Mouse (Mus musculus) limb, embryonic 15.5 days (tissue): ENCODE results near the gene Pcp2. TPM values are rescaled to one million over a fixed set of nuclear protein-coding genes. Genes with fewer than 3 reads are reported as not detected.

ENCODE experiments used
- ATAC-seq: fragments of 200-750 bp; cut with Nextera tagmentation; 2 replicates; pipeline ENCODE4 v1.8.0; 2017; ENCODE audit warnings: low read depth, moderate TSS enrichment; ENCODE audit not compliant: insufficient number of reproducible peaks, low FRiP score, low TSS enrichment
- H3K27ac ChIP-seq: fragments of 300-500 bp; sonication (generic); 2 replicates; pipeline ENCODE4 v1.5.1; 2015; ENCODE audit warnings: moderate library complexity, mild to moderate bottlenecking, inconsistent platforms
- H3K27me3 ChIP-seq: fragments of 300-500 bp; sonication (generic); 2 replicates; pipeline ENCODE4 v1.6.1; 2015; ENCODE audit warnings: inconsistent platforms
- H3K36me3 ChIP-seq: fragments of 300-500 bp; sonication (generic); 2 replicates; pipeline ENCODE4 v1.6.1; 2015; ENCODE audit warnings: inconsistent platforms
- H3K4me1 ChIP-seq: fragments of 300-500 bp; sonication (generic); 2 replicates; pipeline ENCODE4 v1.6.1; 2015; ENCODE audit warnings: inconsistent platforms
- H3K4me2 ChIP-seq: fragments of 300-500 bp; sonication (generic); 2 replicates; pipeline ENCODE4 v1.6.1; 2015; ENCODE audit warnings: mild to moderate bottlenecking, inconsistent platforms
- H3K4me3 ChIP-seq: fragments of 300-500 bp; sonication (generic); 2 replicates; pipeline ENCODE4 v1.5.1; 2015; ENCODE audit warnings: mild to moderate bottlenecking, inconsistent platforms
- H3K9ac ChIP-seq: fragments of 300-500 bp; sonication (generic); 2 replicates; pipeline ENCODE4 v1.6.1; 2015; ENCODE audit warnings: inconsistent platforms
- H3K9me3 ChIP-seq: fragments of 300-500 bp; sonication (generic); 2 replicates; pipeline ENCODE4 v1.6.1; 2016; ENCODE audit warnings: inconsistent platforms
- WGBS: fragments of 180-500 bp; shearing (Covaris S2); methylation state at CpG from one replicate; pipeline ENCODE4 v1.1.7; 2015; 5-methylcytosine and 5-hydroxymethylcytosine counted together
- polyA plus RNA-seq: library from polyadenylated mRNA; unstranded; fragments of >200 nt; fragmentation: Nextera tagmentation; extraction: Ambion mirVana; gene quantifications from 2 replicates; pipeline ENCODE4 v1.2.1, GENCODE M21; 2015

Pcp2 gene
- polyA plus RNA-seq, 1 experiment from 2014 or later = 0.12 TPM

- no peak for ATAC-seq
- H3K4me2 ChIP-seq = no peak overlapping the region
- peaks cover 80% of the 10 kb centered on the region for H3K36me3 ChIP-seq
- H3K4me1 ChIP-seq = peaks cover 5% of the 10 kb centered on the region; the same call in 1 of the 2 replicates
- H3K4me3 ChIP-seq = no peak overlapping the region
- H3K27ac ChIP-seq = peak overlapping the region; percentile 27; the same call in 1 of the 2 replicates
- no peaks in the 10 kb centered on the region for H3K9me3 ChIP-seq
- H3K9ac ChIP-seq = no peak overlapping the region
- 72% methylated on average over 12 of the region's 12 CpGs for WGBS
- H3K27me3 ChIP-seq = no peaks in the 10 kb centered on the region
Observed at GRCm38 (mm10) chr8:3609046-3609815, 16.1 kb downstream of the Pcp2 start.

GRCm38 (mm10) chr8:3607822-3608221 lies 17.5 kb downstream of the Pcp2 start:
- H3K27ac ChIP-seq = no peak overlapping the region
- H3K4me3 ChIP-seq = no peak overlapping the region
- no peaks in the 10 kb centered on the region for H3K27me3 ChIP-seq
- no peak overlapping the region for H3K9ac ChIP-seq
- ATAC-seq = no peak
- H3K4me2 ChIP-seq = no peak overlapping the region
- H3K9me3 ChIP-seq = no peaks in the 10 kb centered on the region
- WGBS = 88% methylated on average over 7 of the region's 7 CpGs
- peaks cover 5% of the 10 kb centered on the region; the same call in 1 of the 2 replicates for H3K4me1 ChIP-seq
- H3K36me3 ChIP-seq = peaks cover 77% of the 10 kb centered on the region

GRCm38 (mm10) chr8:3606593-3606992 lies 18.8 kb downstream of the Pcp2 start:
- WGBS = 81% methylated on average over 16 of the region's 16 CpGs
- Histone ChIP-seq H3K9ac (no peak overlapping the region), H3K27me3 (no peaks in the 10 kb centered on the region), H3K4me1 (peaks cover 5% of the 10 kb centered on the region; the same call in 1 of the 2 replicates), H3K4me3 (no peak overlapping the region), H3K36me3 (peaks cover 76% of the 10 kb centered on the region), H3K9me3 (no peaks in the 10 kb centered on the region), H3K27ac (no peak overlapping the region), H3K4me2 (no peak overlapping the region)
- no peak for ATAC-seq

- peaks cover 60% of the 10 kb centered on the region for H3K36me3 ChIP-seq
- H3K4me3 ChIP-seq = no peak overlapping the region
- no peak overlapping the region for H3K4me2 ChIP-seq
- H3K27me3 ChIP-seq = no peaks in the 10 kb centered on the region
- ATAC-seq = no peak
- H3K4me1 ChIP-seq = no peaks in the 10 kb centered on the region; the same call in 1 of the 2 replicates
- H3K27ac ChIP-seq = no peak overlapping the region
- H3K9me3 ChIP-seq = no peaks in the 10 kb centered on the region
- H3K9ac ChIP-seq = no peak overlapping the region
- WGBS = 77% methylated on average over 13 of the region's 13 CpGs
Observed at GRCm38 (mm10) chr8:3603439-3603838, 21.9 kb downstream of the Pcp2 start.

- no peak for ATAC-seq
- H3K27ac ChIP-seq = no peak overlapping the region
- H3K4me3 ChIP-seq = no peak overlapping the region
- peaks cover 42% of the 10 kb centered on the region for H3K36me3 ChIP-seq
- no peak overlapping the region for H3K9ac ChIP-seq
- H3K4me1 ChIP-seq = no peaks in the 10 kb centered on the region
- 82% methylated on average over 6 of the region's 6 CpGs for WGBS
- no peak overlapping the region for H3K4me2 ChIP-seq
- no peaks in the 10 kb centered on the region for H3K9me3 ChIP-seq
- no peaks in the 10 kb centered on the region for H3K27me3 ChIP-seq
Observed at GRCm38 (mm10) chr8:3600401-3600800, 24.9 kb downstream of the Pcp2 start.

GRCm38 (mm10) chr8:3599219-3599618 lies 26.1 kb downstream of the Pcp2 start:
- H3K27me3 ChIP-seq = no peaks in the 10 kb centered on the region
- H3K36me3 ChIP-seq = peaks cover 39% of the 10 kb centered on the region
- H3K4me1 ChIP-seq = no peaks in the 10 kb centered on the region
- no peak for ATAC-seq
- H3K4me2 ChIP-seq = no peak overlapping the region
- no peaks in the 10 kb centered on the region for H3K9me3 ChIP-seq
- no peak overlapping the region for H3K27ac ChIP-seq
- WGBS = 65% methylated on average over 1 of the region's 1 CpGs
- H3K9ac ChIP-seq = no peak overlapping the region
- no peak overlapping the region for H3K4me3 ChIP-seq

GRCm38 (mm10) chr8:3598054-3598453 lies 27.3 kb downstream of the Pcp2 start:
- Histone ChIP-seq H3K4me1 (no peaks in the 10 kb centered on the region), H3K9me3 (no peaks in the 10 kb centered on the region)

GRCm38 (mm10) chr8:3594466-3594865 lies 30.9 kb downstream of the Pcp2 start:
- Histone ChIP-seq H3K9ac (no peak overlapping the region), H3K36me3 (0 out of 2 replicates have a peak, but pooled peaks cover 9% of the 10 kb centered on the region), H3K4me3 (no peak overlapping the region), H3K4me1 (no peaks in the 10 kb centered on the region), H3K27me3 (no peaks in the 10 kb centered on the region), H3K4me2 (no peak overlapping the region), H3K9me3 (no peaks in the 10 kb centered on the region), H3K27ac (no peak overlapping the region)
- no peak for ATAC-seq
- 84% methylated on average over 2 of the region's 2 CpGs for WGBS

More at GRCm38 (mm10) chr8:3598054-3598453, 27.3 kb downstream of the Pcp2 start:
- H3K4me3 ChIP-seq = no peak overlapping the region
- no peak overlapping the region for H3K4me2 ChIP-seq
- ATAC-seq = no peak
- peaks cover 28% of the 10 kb centered on the region for H3K36me3 ChIP-seq
- H3K27ac ChIP-seq = no peak overlapping the region
- 56% methylated on average over 3 of the region's 3 CpGs for WGBS
- no peak overlapping the region for H3K9ac ChIP-seq
- no peaks in the 10 kb centered on the region for H3K27me3 ChIP-seq

GRCm38 (mm10) chr8:3593470-3593869 lies 31.9 kb downstream of the Pcp2 start:
- Histone ChIP-seq H3K27me3 (no peaks in the 10 kb centered on the region), H3K9ac (no peak overlapping the region), H3K4me2 (no peak overlapping the region), H3K27ac (no peak overlapping the region), H3K9me3 (no peaks in the 10 kb centered on the region), H3K4me3 (no peak overlapping the region), H3K4me1 (no peaks in the 10 kb centered on the region), H3K36me3 (0 out of 2 replicates have a peak, but pooled peaks cover 3% of the 10 kb centered on the region)
- no peak for ATAC-seq
- WGBS = 74% methylated on average over 3 of the region's 3 CpGs

- 3% methylated on average over 11 of the region's 11 CpGs for WGBS
- Histone ChIP-seq H3K4me2 (peak overlapping the region; percentile 82), H3K4me3 (peak overlapping the region; percentile 63), H3K4me1 (peaks cover 7% of the 10 kb centered on the region), H3K27ac (peak overlapping the region; percentile 67; the same call in 1 of the 2 replicates), H3K36me3 (no peaks in the 10 kb centered on the region), H3K27me3 (no peaks in the 10 kb centered on the region), H3K9me3 (no peaks in the 10 kb centered on the region), H3K9ac (peak overlapping the region; percentile 42)
- ATAC-seq = 0 out of 2 replicates have a peak, but pooled peaks have one; percentile 30
Observed at GRCm38 (mm10) chr8:3588258-3588633, 37.1 kb downstream of the Pcp2 start.

GRCm38 (mm10) chr8:3587391-3588257 lies 37.7 kb downstream of the Pcp2 start:
- Histone ChIP-seq H3K4me3 (peak overlapping the region; percentile 63), H3K4me2 (peak overlapping the region; percentile 82), H3K9ac (peak overlapping the region; percentile 42), H3K4me1 (peaks cover 7% of the 10 kb centered on the region), H3K27ac (peak overlapping the region; percentile 67; the same call in 1 of the 2 replicates), H3K36me3 (no peaks in the 10 kb centered on the region), H3K27me3 (no peaks in the 10 kb centered on the region), H3K9me3 (no peaks in the 10 kb centered on the region)
- peak; percentile 50; the same call in 1 of the 2 replicates for ATAC-seq
- WGBS = under 1% methylated on average over 76 of the region's 77 CpGs

GRCm38 (mm10) chr8:3586993-3587390 lies 38.4 kb downstream of the Pcp2 start, which contains the start of gene Camsap3:
Camsap3 (plus strand) TSS chr8:3587293.
- Histone ChIP-seq H3K9me3 (no peaks in the 10 kb centered on the region), H3K27me3 (no peaks in the 10 kb centered on the region), H3K4me3 (peak within 1 kb of the TSS; percentile 63), H3K4me1 (peaks cover 7% of the 10 kb centered on the region), H3K27ac (peak within 1 kb of the TSS; percentile 67; the same call in 1 of the 2 replicates), H3K9ac (peak within 1 kb of the TSS; percentile 42), H3K36me3 (no peaks in the 10 kb centered on the region), H3K4me2 (peak within 1 kb of the TSS; percentile 82)
- 2% methylated on average over 7 of the region's 7 CpGs for WGBS
- ATAC-seq = no peak
